In genomic region chr3:108571443-108572294, GRCm38 (mm10) we compare ENCODE assay signal across 8 mouse cellular contexts. TPM values are rescaled to one million over a fixed set of nuclear protein-coding genes. Genes with fewer than 3 reads are reported as not detected.
DNase-seq lines count a peak whose midpoint lies in the region; ATAC-seq and TF ChIP-seq lines count a peak whose summit lies in the region.

Gene Taf13, plus strand, starts transcription at chr3:108571698.

- no peak for TF ChIP-seq CTCF in lung, adult 2 months (IDR thresholded peaks at IDR 0.05; ENCODE audit: insufficient read depth, low read length)

- no peaks in the 10 kb centered on the region for H3K27me3 ChIP-seq in forebrain, embryonic 14.5 days (replicated peaks; ENCODE audit: control insufficient read depth, insufficient read depth, low read length)

- H3K9ac ChIP-seq in forebrain, embryonic 14.5 days (ENCODE audit: low read length): peak within 1 kb of the TSS; percentile 77

- intact Hi-C loops in heart, postnatal 25 days (cut with DNase I): loop anchor here (2.0 kb wide), 1 partner anchor 19 kb away; the partner anchor contains the start of gene Wdr47

- no peaks in the 10 kb centered on the region for H3K36me3 ChIP-seq in forebrain, embryonic 14.5 days (ENCODE audit: control insufficient read depth, insufficient read depth, low read length)

- H3K9me3 ChIP-seq in forebrain, embryonic 14.5 days (replicated peaks; ENCODE audit: control insufficient read depth, low read length): no peaks in the 10 kb centered on the region

- peaks cover 19% of the 10 kb centered on the region for H3K4me1 ChIP-seq in forebrain, embryonic 14.5 days (ENCODE audit: control insufficient read depth, insufficient read depth, low read length)
- peaks cover 4% of the 10 kb centered on the region for H3K4me1 ChIP-seq in lung, adult 2 months (ENCODE audit: control insufficient read depth, insufficient read depth, low read length)

- peak within 1 kb of the TSS; percentile 74 for H3K27ac ChIP-seq in forebrain, embryonic 14.5 days (ENCODE audit: low read depth, low read length)

- H3K4me3 ChIP-seq in forebrain, embryonic 14.5 days (ENCODE audit: low read depth, low read length): peak within 1 kb of the TSS; percentile 61
- peak within 1 kb of the TSS; percentile 95 for H3K4me3 ChIP-seq in lung, adult 2 months (replicated peaks; ENCODE audit: extremely low read depth, low read depth, low read length)

- peak within 1 kb of the TSS; percentile 56 for H3K4me2 ChIP-seq in forebrain, embryonic 14.5 days (ENCODE audit: low read length)

- WGBS in forebrain, embryonic 14.5 days: 1% methylated on average over 42 of the region's 42 CpGs
- WGBS in lung, adult 2 months: under 1% methylated on average over 42 of the region's 42 CpGs

- peak; percentile 97 for DNase-seq in ES-CJ7 (ENCODE audit: low read depth, low spot score)
- peak; percentile 95 for DNase-seq in cerebellum, adult 11 months
- DNase-seq in forebrain, embryonic 14.5 days (ENCODE audit: low spot score): peak; percentile 99
- peak; percentile 95 for DNase-seq in heart, postnatal 25 days (ENCODE audit: low spot score)
- peak; percentile 95 to 98 for DNase-seq in layer of hippocampus, adult 18-20 months (ENCODE audit: low spot score in 2 of 2)
- DNase-seq in lung, adult 2 months: peak; percentile 96
- peak; percentile 94 to 95 for DNase-seq in thymus, adult 18-20 months

- peak; percentile 100 for TF ChIP-seq POLR2A in lung, adult 2 months (IDR thresholded peaks at IDR 0.05; ENCODE audit: borderline replicate concordance, extremely low read depth, low read depth, low read length)

- ATAC-seq in forebrain, embryonic 14.5 days: peak; percentile 97
- ATAC-seq in neutrophil, adult 5-6 weeks (ENCODE audit: extremely low read depth, insufficient number of reproducible peaks, low FRiP score, poor library complexity, severe bottlenecking): peak; percentile 98

RNA-seq across cellular contexts. Expression of gene Taf13, which starts in this region (rescaled TPM):
- 51.8 and 54.1 TPM in 2 replicates for polyA plus RNA-seq in forebrain, embryonic 14.5 days (2014; fragmentation: Nextera tagmentation; extraction: Ambion mirVana)
- 10 to 100 TPM; 16.4 to 17.0 TPM for total RNA-seq in heart, postnatal 25 days (2021)
- 10 to 100 TPM; 20.4 to 23.0 TPM for total RNA-seq in layer of hippocampus, adult 18-20 months (2021)
- 2.0 and 4.0 TPM in 2 replicates for polyA plus RNA-seq in lung, adult 2 months (2012; rRNA removed)
- total RNA-seq in neutrophil, adult 5-6 weeks (2017): 46.6 and 46.7 TPM in 2 replicates

Comparison
In these comparisons a context has a peak if more than half of its experiments do, and no peak if none do; other contexts are left out.
1. Peak in every context shown above with its lines: DNase-seq, ATAC-seq, H3K4me3 ChIP-seq and H3K27ac ChIP-seq.
2. RNA of gene Taf13 (polyA plus RNA-seq): 51.8 to 54.1 TPM in forebrain, embryonic 14.5 days; 2.0 to 4.0 TPM in lung, adult 2 months; every median in the first group is over 10 times any median in the second.